Mouse (Mus musculus): ENCODE data around the gene Gtf2h4.
A peak's percentile ranks its signal among the peaks of the same experiment; 100 is the strongest.

The Gtf2h4 gene

DNA sequence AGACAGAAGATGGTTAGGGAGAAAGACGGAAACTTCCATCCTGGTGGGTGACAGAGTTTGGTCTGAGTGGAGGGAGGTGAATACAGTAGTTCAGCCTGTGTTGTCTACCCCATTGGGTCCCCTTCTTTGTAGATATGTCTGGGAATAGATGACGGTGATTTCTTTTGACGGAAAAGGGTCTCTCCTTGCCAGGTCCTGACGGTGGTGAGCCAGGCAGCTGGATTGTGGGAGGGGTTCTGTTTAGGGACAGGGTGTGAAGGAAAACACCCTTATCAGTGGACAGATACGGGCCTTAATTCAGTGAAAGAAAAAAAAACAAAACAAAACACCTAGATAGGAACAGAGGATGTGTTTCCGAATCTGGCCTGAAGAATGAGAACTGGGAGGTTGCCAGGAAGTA, 34.2 kb downstream of the Gtf2h4 start:
- DNase-seq (ENCODE audit: low read depth in 2 of 2, low spot score in 2 of 2), result no peak

DNA sequence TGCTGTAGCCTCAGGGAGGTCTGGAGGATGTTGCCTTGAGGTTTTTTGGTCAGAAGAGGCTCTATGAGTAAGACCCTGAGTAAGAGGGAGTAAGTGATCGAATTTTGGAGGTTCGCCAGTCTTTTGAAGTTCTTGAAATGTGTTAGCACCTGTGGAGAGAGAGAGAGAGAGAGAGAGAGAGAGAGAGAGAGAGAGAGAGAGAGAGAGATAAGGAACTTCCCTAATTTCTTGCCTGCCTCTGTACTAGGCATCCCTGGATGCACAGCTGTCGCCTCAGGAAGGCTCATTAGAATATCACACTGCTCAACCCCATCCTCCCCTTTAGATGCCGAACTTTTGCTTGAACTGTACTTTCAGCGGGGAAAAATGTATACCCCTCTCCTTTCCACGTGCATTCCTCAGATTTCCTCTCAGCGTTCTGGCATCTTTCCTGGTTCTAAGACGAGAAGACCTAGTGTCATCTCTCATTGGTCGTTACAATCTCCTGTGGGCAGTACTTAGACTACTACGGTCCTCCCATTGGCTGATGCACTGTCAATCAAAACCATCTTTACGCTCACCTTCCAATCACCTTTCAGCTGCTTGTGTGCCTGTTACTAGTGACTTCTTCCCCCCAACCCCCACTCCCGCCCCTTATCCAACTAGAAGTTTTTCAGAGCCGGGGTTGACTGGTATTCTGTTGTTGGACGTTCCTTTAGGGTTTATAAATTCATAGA, 34.9 kb downstream of the Gtf2h4 start:
- DNase-seq (ENCODE audit: low read depth in 2 of 2, low spot score in 2 of 2), result peak in 1 of 2 experiments; percentile 24

DNA sequence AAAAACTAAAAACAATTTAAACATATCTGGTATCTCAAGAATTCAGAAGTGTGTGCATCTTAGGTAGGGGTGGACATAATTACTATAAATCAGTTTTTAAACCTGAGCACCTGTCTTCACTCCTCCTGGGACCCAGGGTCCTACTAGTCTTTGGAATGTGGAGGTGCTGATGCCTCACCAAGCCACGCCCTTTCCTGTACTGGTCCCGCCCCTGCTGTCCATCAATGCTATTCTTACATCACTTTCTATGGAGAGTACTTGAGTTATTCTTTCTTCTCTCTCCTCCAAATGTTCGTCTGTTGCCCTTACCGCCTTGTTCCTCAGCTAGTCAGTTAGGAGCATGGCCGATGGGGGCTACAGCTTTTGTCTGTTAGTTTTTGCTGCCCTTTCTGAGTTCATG, 37.2 kb downstream of the Gtf2h4 start:
- DNase-seq (ENCODE audit: low read depth in 2 of 2, low spot score in 2 of 2), result peak in 1 of 2 experiments; percentile 6

DNA sequence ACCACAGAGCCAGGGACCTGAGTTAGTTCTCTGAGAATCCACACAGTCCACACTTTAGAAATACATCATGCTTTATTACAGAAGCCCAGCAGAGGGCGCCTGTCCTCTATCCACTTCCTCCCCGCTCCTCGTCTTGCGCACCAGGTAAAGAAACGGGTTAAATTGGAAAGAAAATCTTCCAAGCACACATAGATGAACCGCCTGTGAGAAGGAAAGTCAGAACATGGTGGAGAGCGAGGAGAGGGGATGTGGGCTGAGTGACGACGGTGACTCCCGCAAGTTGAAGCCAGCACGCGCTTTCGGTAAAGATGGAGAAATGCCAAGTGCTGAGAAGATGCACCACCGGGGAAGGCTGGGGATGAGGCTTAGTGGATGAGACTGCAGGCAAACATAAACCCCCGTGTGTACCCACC, 37.8 kb downstream of the Gtf2h4 start:
- DNase-seq (ENCODE audit: low read depth in 2 of 2, low spot score in 2 of 2), result peak; percentile 48 to 65

DNA sequence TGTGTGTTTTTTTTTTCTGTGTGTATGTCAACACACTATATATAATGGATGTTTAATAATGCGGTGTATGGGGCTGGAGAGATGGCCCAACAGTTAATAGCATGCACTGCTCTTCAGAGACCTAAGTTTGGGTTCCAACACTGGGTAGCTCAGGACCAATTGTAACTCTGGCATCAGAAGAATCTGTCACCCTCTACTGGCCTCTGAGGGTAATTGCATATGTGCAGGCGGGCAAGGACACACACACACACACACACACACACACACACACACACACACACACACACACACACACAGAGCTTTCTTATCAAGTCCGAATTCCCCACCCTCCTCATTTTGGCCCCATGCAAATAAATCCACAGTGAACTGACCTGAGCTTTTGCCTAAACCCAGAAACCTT, 38.3 kb downstream of the Gtf2h4 start:
- DNase-seq (ENCODE audit: low read depth in 2 of 2, low spot score in 2 of 2), result no peak

DNA sequence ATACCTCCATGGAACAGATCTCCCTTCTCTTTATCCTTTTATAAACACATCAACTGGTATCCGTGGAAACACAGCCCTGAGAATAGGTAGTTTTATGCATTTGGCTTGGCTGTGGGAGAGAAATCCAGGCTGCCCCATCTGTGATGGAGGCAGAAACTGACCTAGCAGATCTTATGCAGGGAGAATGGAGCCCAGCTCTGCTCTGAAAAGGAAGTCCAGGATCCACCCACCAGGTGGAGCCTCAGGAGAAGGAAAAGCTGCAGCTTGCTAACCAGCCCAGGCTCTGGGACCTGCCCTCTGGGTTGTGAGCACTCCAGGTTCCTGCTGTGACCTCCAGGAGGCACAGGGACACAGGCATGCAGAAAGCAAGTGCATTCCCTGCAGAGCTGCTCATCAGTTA, 39.5 kb downstream of the Gtf2h4 start:
- DNase-seq (ENCODE audit: low read depth in 2 of 2, low spot score in 2 of 2), result no peak

DNA sequence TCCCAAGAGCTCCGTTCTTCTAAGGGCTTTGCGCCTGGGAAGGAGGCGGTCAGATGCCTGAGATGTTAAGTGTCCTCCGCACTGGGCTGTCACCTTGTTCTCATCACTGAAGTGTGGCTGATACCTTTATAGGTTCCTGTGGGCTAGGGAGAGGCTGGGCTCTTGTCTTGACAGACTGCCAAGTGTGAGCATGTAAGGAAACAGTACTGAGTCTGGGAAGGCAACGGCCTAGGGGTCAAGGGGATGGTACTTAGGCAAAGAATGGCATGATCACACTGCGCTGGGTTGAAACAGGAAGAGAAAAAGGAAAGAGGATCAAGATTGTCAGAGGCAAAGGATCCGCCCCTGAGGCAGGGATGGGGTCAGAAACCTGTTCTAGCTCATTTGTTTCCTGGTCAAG, 47.0 kb downstream of the Gtf2h4 start, which contains the start of gene Gm9573:
Gm9573 (minus strand) TSS at position 101 of the 400 bp plus-strand sequence.
- no peak for DNase-seq (ENCODE audit: low read depth in 2 of 2, low spot score in 2 of 2)
